In genomic region chr16:77237272-77237603, GRCm38 (mm10) we compare ENCODE assay signal across 9 mouse cellular contexts.
DNase-seq lines count a peak whose midpoint lies in the region; ATAC-seq lines count a peak whose summit lies in the region.
"Had no signal": no experiment of that assay in that cellular context is flagged by ENCODE, and none has a peak within 500 bp of the region (broad histone marks: within the 10 kb centered on the region; RNA-seq: fewer than 3 reads in every experiment).

No protein-coding gene starts in this region.

- no peak for ATAC-seq in heart, embryonic 14.5 days (ENCODE audit: insufficient number of reproducible peaks, insufficient read depth, low FRiP score, low read depth)
- ATAC-seq in common myeloid progenitor, adult 5-6 weeks (replicated peaks; ENCODE audit: low read depth, poor library complexity, severe bottlenecking), result 0 out of 2 replicates have a peak, but pooled peaks have one; percentile 8
- no peak for ATAC-seq in forebrain, embryonic 14.5 days

- 83% methylated on average over 2 of the region's 2 CpGs for WGBS in heart, embryonic 14.5 days
- WGBS in forebrain, embryonic 14.5 days, result 4% methylated on average over 2 of the region's 2 CpGs
- WGBS in midbrain, embryonic 10.5 days, result 84% methylated on average over 2 of the region's 2 CpGs

- 0 out of 4 replicates have a peak, but pooled peaks cover 0 to 6% of the 10 kb centered on the region in 2 experiments for H3K4me1 ChIP-seq in heart, embryonic 14.5 days (ENCODE audit: control insufficient read depth in 2 of 2, insufficient read depth in 2 of 2, low read length in 2 of 2)
- H3K4me1 ChIP-seq in forebrain, embryonic 14.5 days (ENCODE audit: control insufficient read depth, insufficient read depth, low read length), result peaks cover 13% of the 10 kb centered on the region
- peaks cover 42% of the 10 kb centered on the region for H3K4me1 ChIP-seq in midbrain, embryonic 10.5 days

- H3K36me3 ChIP-seq in heart, embryonic 14.5 days (ENCODE audit: control insufficient read depth, insufficient read depth, low read length), result no peaks in the 10 kb centered on the region
- no peaks in the 10 kb centered on the region for H3K36me3 ChIP-seq in forebrain, embryonic 14.5 days (ENCODE audit: control insufficient read depth, insufficient read depth, low read length)
- no peaks in the 10 kb centered on the region for H3K36me3 ChIP-seq in midbrain, embryonic 10.5 days

- H3K9me3 ChIP-seq in heart, embryonic 14.5 days (ENCODE audit: control insufficient read depth, low read length), result no peaks in the 10 kb centered on the region
- no peaks in the 10 kb centered on the region for H3K9me3 ChIP-seq in forebrain, embryonic 14.5 days (replicated peaks; ENCODE audit: control insufficient read depth, low read length)
- no peaks in the 10 kb centered on the region for H3K9me3 ChIP-seq in midbrain, embryonic 10.5 days (replicated peaks)

- H3K4me2 ChIP-seq in heart, embryonic 14.5 days (ENCODE audit: low read length), result peak overlapping the region; percentile 65
- H3K4me2 ChIP-seq in forebrain, embryonic 14.5 days (ENCODE audit: low read length), result peak overlapping the region; percentile 55

- H3K4me3 ChIP-seq in heart, embryonic 14.5 days (ENCODE audit: control insufficient read depth in 1 of 2, insufficient read depth in 1 of 2, low read depth in 1 of 2, low read length in 2 of 2), result peak overlapping the region; percentile 38 to 47; a peak in 3 of 4 replicates
- H3K4me3 ChIP-seq in forebrain, embryonic 14.5 days (ENCODE audit: low read depth, low read length), result peak overlapping the region; percentile 24
- H3K4me3 ChIP-seq in midbrain, embryonic 10.5 days, result peak overlapping the region; percentile 33; the same call in 1 of the 2 replicates

- H3K9ac ChIP-seq in heart, embryonic 14.5 days (ENCODE audit: low read length), result peak overlapping the region; percentile 56; the same call in 1 of the 2 replicates
- H3K9ac ChIP-seq in forebrain, embryonic 14.5 days (ENCODE audit: low read length), result peak overlapping the region; percentile 75

- 0 out of 4 replicates have a peak overlapping the region, but pooled peaks of 1 of the 2 experiments have one; percentile 6 for H3K27ac ChIP-seq in heart, embryonic 14.5 days (replicated peaks in 1 of 2; ENCODE audit: control insufficient read depth in 1 of 2, insufficient read depth in 1 of 2, low read depth in 2 of 2, low read length in 2 of 2)
- H3K27ac ChIP-seq in forebrain, embryonic 14.5 days (ENCODE audit: low read depth, low read length), result peak overlapping the region; percentile 97
- peak overlapping the region; percentile 67 for H3K27ac ChIP-seq in midbrain, embryonic 10.5 days (replicated peaks)

- no peak for DNase-seq in heart, postnatal 4 days
- DNase-seq in forebrain, embryonic 14.5 days (ENCODE audit: low spot score), result no peak
- no peak for DNase-seq in midbrain, embryonic 10.5 days (ENCODE audit: low spot score)
- DNase-seq in spleen, adult 12 weeks (ENCODE audit: low spot score), result no peak
- DNase-seq in ovary, postnatal 14 days (ENCODE audit: low spot score), result no peak
- no peak for DNase-seq in retina, embryonic 14.5 days (ENCODE audit: low spot score)

- H3K27me3 ChIP-seq in heart, embryonic 14.5 days (ENCODE audit: control insufficient read depth, insufficient read depth, low read length), result no peaks in the 10 kb centered on the region
- no peaks in the 10 kb centered on the region for H3K27me3 ChIP-seq in forebrain, embryonic 14.5 days (replicated peaks; ENCODE audit: control insufficient read depth, insufficient read depth, low read length)
- no peaks in the 10 kb centered on the region for H3K27me3 ChIP-seq in midbrain, embryonic 10.5 days (ENCODE audit: low read depth, poor library complexity, severe bottlenecking)
- H3K27me3 ChIP-seq: CH12.LX had no signal
